Mouse (Mus musculus) liver, postnatal 0 days (tissue): ENCODE results near the gene Prox2. TPM values are rescaled to one million over a fixed set of nuclear protein-coding genes. Genes with fewer than 3 reads are reported as not detected.

Experiments
- ATAC-seq: fragments of 200-750 bp; cut with Nextera tagmentation; 2 replicates; pipeline ENCODE4 v1.8.0; 2017; ENCODE audit warnings: mild to moderate bottlenecking, moderate library complexity
- DNase-seq: peaks from one replicate; pipeline ENCODE4 v3.0.0-alpha.2; 2016
- H3K27ac ChIP-seq: fragments of 300-500 bp; sonication (generic); 2 replicates; pipeline ENCODE4 v1.5.1; 2014; ENCODE audit warnings: antibody characterized with exemption, moderate library complexity, mild to moderate bottlenecking, low read depth
- H3K27me3 ChIP-seq: fragments of 300-500 bp; sonication (generic); 2 replicates; pipeline ENCODE4 v1.6.1; 2014; ENCODE audit warnings: low read length, control low read depth, mixed read lengths; ENCODE audit not compliant: insufficient read depth
- H3K36me3 ChIP-seq: fragments of 300-500 bp; sonication (generic); replicated peaks from 2 replicates; pipeline ENCODE4 v1.6.1; 2014; ENCODE audit warnings: mild to moderate bottlenecking, control low read depth, low read length, moderate library complexity, mixed read lengths; ENCODE audit not compliant: insufficient read depth
- H3K4me1 ChIP-seq: fragments of 300-500 bp; sonication (generic); 2 replicates; pipeline ENCODE4 v1.6.1; 2014; ENCODE audit warnings: antibody characterized with exemption, mild to moderate bottlenecking, control low read depth; ENCODE audit not compliant: insufficient read depth
- H3K4me2 ChIP-seq: fragments of 300-500 bp; sonication (generic); 2 replicates; pipeline ENCODE4 v1.6.1; 2014; ENCODE audit warnings: low read depth, mild to moderate bottlenecking, low read length, moderate library complexity, mixed read lengths
- H3K4me3 ChIP-seq: fragments of 300-500 bp; sonication (generic); 2 replicates; pipeline ENCODE4 v1.5.1; 2014; ENCODE audit warnings: low read depth, low read length
- H3K9ac ChIP-seq: fragments of 300-500 bp; sonication (generic); replicated peaks from 2 replicates; pipeline ENCODE4 v1.6.1; 2014; ENCODE audit warnings: mild to moderate bottlenecking, moderate library complexity
- H3K9me3 ChIP-seq: fragments of 300-500 bp; sonication (generic); 2 replicates; pipeline ENCODE4 v1.6.1; 2016; ENCODE audit warnings: mild to moderate bottlenecking, control low read depth, low read length, mixed read lengths
- CTCF ChIP-seq: sonication (generic); IDR thresholded peaks from 2 replicates; pipeline ENCODE4 v1.5.1; 2016; ENCODE audit warnings: antibody characterized with exemption, low read depth
- EP300 ChIP-seq: IDR thresholded peaks from 2 replicates; pipeline ENCODE4 v1.6.1; 2016; ENCODE audit warnings: antibody characterized with exemption, low read depth, mild to moderate bottlenecking
- WGBS: fragments of 180-500 bp; shearing (Covaris S2); extraction: QIAGEN DNeasy Blood & Tissue Kit; methylation state at CpG from one replicate; pipeline ENCODE4 v1.1.7; 2014; ENCODE audit not compliant: insufficient replicate concordance; 5-methylcytosine and 5-hydroxymethylcytosine counted together
- polyA plus RNA-seq: library from polyadenylated mRNA; unstranded; fragments of >200 nt; fragmentation: Nextera tagmentation; extraction: Ambion mirVana; gene quantifications from 2 replicates; pipeline ENCODE4 v1.2.1, GENCODE M21; 2015

Prox2 gene
- polyA plus RNA-seq, 1 experiment from 2014 or later = 2.8 TPM

DNA sequence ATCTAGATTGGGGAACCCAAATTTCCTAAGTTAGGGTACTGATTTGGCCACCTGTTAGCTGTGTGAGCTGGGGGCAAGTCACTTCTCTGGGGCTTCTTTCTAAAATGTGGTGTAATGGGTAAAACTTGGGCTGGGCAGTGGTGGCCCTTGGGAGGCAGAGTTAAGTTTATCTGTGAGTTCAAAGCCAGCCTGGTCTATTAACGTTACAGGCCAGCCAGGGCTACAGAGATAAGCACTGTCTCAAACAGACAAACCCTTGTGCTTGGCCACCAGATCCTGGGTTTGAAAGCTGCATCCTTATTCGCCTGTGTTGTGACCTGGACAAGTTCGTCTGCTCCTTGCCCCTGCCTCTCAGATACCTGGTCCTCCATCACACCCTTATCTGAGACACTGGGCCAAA, 19.4 kb downstream of the Prox2 start:
- H3K27ac ChIP-seq = no peak overlapping the region
- no peaks in the 10 kb centered on the region; the same call in 1 of the 2 replicates for H3K36me3 ChIP-seq
- H3K9ac ChIP-seq = no peak overlapping the region
- ATAC-seq (no peak), DNase-seq (no peak)
- WGBS = 49% methylated on average over 3 of the region's 3 CpGs
- H3K9me3 ChIP-seq = no peaks in the 10 kb centered on the region
- TF ChIP-seq CTCF (no peak), EP300 (no peak)
- H3K4me1 ChIP-seq = no peaks in the 10 kb centered on the region
- no peak overlapping the region for H3K4me3 ChIP-seq
- H3K27me3 ChIP-seq = no peaks in the 10 kb centered on the region
- no peak overlapping the region for H3K4me2 ChIP-seq

DNA sequence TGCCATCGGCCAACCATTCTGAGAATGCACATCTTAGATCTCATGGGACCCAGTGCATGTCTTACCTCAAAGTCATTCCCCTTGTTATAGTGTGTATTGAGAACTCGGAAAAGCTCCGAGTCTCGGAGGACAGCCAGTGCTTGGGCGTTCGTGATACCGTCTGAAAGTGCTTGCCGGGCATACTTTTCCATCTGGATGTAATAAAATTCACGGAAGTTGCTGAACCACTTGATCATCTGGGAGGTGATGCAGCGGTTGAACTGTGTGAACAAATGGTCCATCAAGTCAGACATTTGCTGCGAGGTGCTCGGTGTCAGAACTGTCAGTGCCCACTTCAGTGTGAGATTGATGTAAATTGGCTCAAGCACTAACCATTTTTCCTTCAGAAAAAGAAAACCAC, 22.7 kb downstream of the Prox2 start:
- Histone ChIP-seq H3K4me3 (no peak overlapping the region), H3K36me3 (no peaks in the 10 kb centered on the region; the same call in 1 of the 2 replicates), H3K9me3 (no peaks in the 10 kb centered on the region), H3K27ac (no peak overlapping the region), H3K4me1 (no peaks in the 10 kb centered on the region), H3K4me2 (no peak overlapping the region), H3K9ac (no peak overlapping the region), H3K27me3 (no peaks in the 10 kb centered on the region)
- DNase-seq (no peak), ATAC-seq (no peak)
- WGBS = 93% methylated on average over 12 of the region's 12 CpGs
- TF ChIP-seq EP300 (no peak), CTCF (no peak)

DNA sequence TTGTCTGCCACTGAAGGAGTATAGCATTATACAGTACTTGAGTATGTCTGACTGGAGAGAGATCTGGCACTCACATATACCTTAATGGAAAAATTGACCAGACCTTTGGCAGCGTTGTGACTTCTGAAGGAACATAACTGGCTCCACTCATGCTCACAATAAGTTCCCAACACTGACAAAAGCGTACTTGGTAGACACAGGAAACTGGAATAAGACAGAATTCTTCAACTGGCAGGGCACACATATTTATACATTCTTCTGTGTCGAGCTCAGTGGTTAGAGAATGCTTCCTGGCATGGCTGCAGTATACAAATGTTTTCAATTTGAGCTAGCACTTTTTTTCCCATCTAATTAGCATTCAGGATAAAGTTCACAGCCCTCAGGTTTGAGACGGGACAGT, 25.6 kb downstream of the Prox2 start:
- Histone ChIP-seq H3K4me1 (no peaks in the 10 kb centered on the region), H3K4me2 (no peak overlapping the region), H3K36me3 (no peaks in the 10 kb centered on the region; the same call in 1 of the 2 replicates), H3K9ac (no peak overlapping the region), H3K9me3 (no peaks in the 10 kb centered on the region), H3K27ac (no peak overlapping the region), H3K4me3 (no peak overlapping the region), H3K27me3 (no peaks in the 10 kb centered on the region)
- TF ChIP-seq EP300 (no peak), CTCF (no peak)
- WGBS = 73% methylated on average over 4 of the region's 4 CpGs
- DNase-seq (no peak), ATAC-seq (no peak)

DNA sequence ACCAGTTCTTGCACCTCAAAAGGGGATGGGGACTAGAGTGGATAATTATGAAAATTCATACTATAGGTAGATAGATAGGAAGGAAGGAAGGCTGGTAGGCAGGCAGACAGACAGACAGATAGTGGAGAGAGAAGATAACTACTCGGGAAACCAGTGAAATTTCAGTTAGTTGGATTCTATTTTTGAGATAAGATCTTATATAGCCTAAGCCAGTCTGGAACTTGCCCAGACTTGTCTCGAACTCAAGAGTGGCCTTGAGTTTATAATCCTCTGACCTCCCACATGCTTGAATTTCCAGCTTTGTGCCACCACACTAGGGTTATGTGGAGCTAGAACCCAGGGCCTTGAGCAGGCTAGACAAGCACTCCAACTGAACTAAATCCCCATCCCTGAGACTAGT, 26.3 kb downstream of the Prox2 start:
- no peak for TF ChIP-seq CTCF
- TF ChIP-seq EP300 = no peak
- ATAC-seq (no peak), DNase-seq (no peak)
- no peaks in the 10 kb centered on the region for H3K27me3 ChIP-seq
- no peaks in the 10 kb centered on the region; the same call in 1 of the 2 replicates for H3K36me3 ChIP-seq
- no peak overlapping the region for H3K9ac ChIP-seq
- no peak overlapping the region for H3K4me2 ChIP-seq
- H3K9me3 ChIP-seq = no peaks in the 10 kb centered on the region
- H3K4me1 ChIP-seq = no peaks in the 10 kb centered on the region
- no peak overlapping the region for H3K27ac ChIP-seq
- no peak overlapping the region for H3K4me3 ChIP-seq
- 49% methylated on average over 2 of the region's 2 CpGs for WGBS

DNA sequence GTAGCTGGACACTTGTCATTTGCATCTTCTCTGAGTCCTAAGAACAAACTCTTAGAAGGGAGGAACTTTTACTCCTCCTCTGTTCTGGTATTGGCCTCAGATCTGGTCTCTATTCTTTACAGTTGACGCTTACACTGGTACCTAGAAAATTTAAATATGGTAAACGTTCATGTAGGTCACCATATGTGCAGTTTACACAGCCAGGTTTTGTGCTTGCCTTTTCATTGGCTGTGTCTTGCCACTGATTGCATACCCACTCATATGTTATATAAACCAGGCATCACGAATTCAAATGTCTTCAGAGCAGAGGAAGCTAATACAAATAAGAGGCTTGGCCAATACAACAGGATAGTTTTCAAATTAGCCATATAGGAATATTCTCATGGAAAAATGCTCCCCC, 33.5 kb downstream of the Prox2 start:
- H3K9ac ChIP-seq = no peak overlapping the region
- no peaks in the 10 kb centered on the region for H3K9me3 ChIP-seq
- H3K4me3 ChIP-seq = no peak overlapping the region
- DNase-seq = no peak
- H3K4me2 ChIP-seq = no peak overlapping the region
- no peaks in the 10 kb centered on the region for H3K4me1 ChIP-seq
- TF ChIP-seq CTCF = no peak
- TF ChIP-seq EP300 = no peak
- H3K27ac ChIP-seq = no peak overlapping the region
- no peak for ATAC-seq
- peaks cover 7% of the 10 kb centered on the region for H3K36me3 ChIP-seq
- H3K27me3 ChIP-seq = no peaks in the 10 kb centered on the region
- WGBS = 85% methylated on average over 3 of the region's 3 CpGs

DNA sequence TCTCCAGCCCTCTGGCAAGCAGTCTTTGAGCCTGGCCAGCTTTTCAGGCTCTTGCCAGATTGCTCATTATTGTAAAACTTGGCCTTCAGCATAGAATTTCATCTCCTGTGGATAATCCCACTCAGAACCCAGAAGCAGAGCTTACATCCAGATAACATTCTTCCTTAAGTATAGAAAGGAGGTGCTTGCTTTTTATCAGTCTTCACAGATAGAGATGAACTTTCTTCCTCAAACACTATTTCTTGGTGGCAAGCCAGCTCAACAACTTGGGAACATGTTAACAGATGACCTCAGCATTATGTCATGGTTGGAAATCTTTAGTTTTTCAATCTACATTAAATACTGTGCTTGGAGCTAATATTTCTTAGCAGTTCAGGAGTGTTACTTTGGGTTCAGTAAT, 39.5 kb downstream of the Prox2 start:
- no peaks in the 10 kb centered on the region for H3K4me1 ChIP-seq
- TF ChIP-seq CTCF (no peak), EP300 (no peak)
- no peak overlapping the region for H3K27ac ChIP-seq
- DNase-seq (no peak), ATAC-seq (no peak)
- H3K36me3 ChIP-seq = peaks cover 35% of the 10 kb centered on the region
- no peaks in the 10 kb centered on the region for H3K27me3 ChIP-seq
- no peak overlapping the region; the same call in 1 of the 2 replicates for H3K9ac ChIP-seq
- H3K9me3 ChIP-seq = no peaks in the 10 kb centered on the region
- no peak overlapping the region for H3K4me3 ChIP-seq
- no peak overlapping the region for H3K4me2 ChIP-seq

DNA sequence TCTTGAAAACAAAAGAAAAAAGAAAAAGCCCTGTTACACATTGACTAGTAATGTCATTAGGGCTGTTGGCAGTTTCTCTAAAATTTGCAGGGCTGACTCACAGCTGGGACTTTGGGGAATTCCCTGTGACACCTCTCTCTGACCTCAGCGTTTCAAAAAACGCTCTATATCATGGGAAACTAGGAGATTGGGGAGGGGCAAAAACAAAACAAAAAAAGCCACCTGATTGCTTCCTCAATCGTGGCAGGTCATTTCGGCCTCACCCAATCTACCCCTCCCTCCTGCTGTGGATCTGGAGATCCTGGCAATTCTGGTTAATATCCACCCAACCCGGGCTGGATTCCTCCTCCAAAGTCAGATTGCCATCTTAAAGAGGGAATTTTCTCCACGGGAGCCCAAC, 59.3 kb downstream of the Prox2 start:
- Histone ChIP-seq H3K4me2 (no peak overlapping the region), H3K4me1 (no peaks in the 10 kb centered on the region), H3K9me3 (no peaks in the 10 kb centered on the region), H3K4me3 (no peak overlapping the region), H3K36me3 (peaks cover 40% of the 10 kb centered on the region), H3K9ac (no peak overlapping the region), H3K27ac (no peak overlapping the region), H3K27me3 (no peaks in the 10 kb centered on the region)
- TF ChIP-seq EP300 (no peak), CTCF (no peak)
- ATAC-seq (no peak), DNase-seq (no peak)
- 67% methylated on average over 6 of the region's 6 CpGs for WGBS

Other genes starting within 250 kb of the Prox2 start
- 0.31 and 0.59 TPM in 2 replicates for gene Ltbp2, start 234.2 kb downstream of the Prox2 start, polyA plus RNA-seq
- gene Fcf1, start 139.9 kb downstream of the Prox2 start, polyA plus RNA-seq = 66.0 and 74.5 TPM in 2 replicates
- 5.2 and 6.9 TPM in 2 replicates for gene Arel1, start 139.9 kb downstream of the Prox2 start, polyA plus RNA-seq
- 5.4 and 6.2 TPM in 2 replicates for gene Ylpm1, start 114.4 kb downstream of the Prox2 start, polyA plus RNA-seq
- gene Dlst, start 74 bp upstream of the Prox2 start, polyA plus RNA-seq = 68.3 and 76.4 TPM in 2 replicates
- 0.39 and 0.61 TPM in 2 replicates for gene Rps6kl1, start 40.5 kb upstream of the Prox2 start, polyA plus RNA-seq
- gene Pgf, start 67.0 kb upstream of the Prox2 start, polyA plus RNA-seq = 0.36 and 0.45 TPM in 2 replicates
- 21.7 and 24.6 TPM in 2 replicates for gene Eif2b2, start 108.7 kb upstream of the Prox2 start, polyA plus RNA-seq
- 1.4 and 1.6 TPM in 2 replicates for gene Mlh3, start 159.8 kb upstream of the Prox2 start, polyA plus RNA-seq
- gene Acyp1, start 177.7 kb upstream of the Prox2 start, polyA plus RNA-seq = 27.8 and 29.9 TPM in 2 replicates
- gene Zc2hc1c, start 177.8 kb upstream of the Prox2 start, polyA plus RNA-seq = 0.12 and 0.22 TPM in 2 replicates
- 4.1 and 4.5 TPM in 2 replicates for gene Nek9, start 228.6 kb upstream of the Prox2 start, polyA plus RNA-seq